Mouse (Mus musculus) hindbrain, embryonic 14.5 days (tissue): ENCODE measurements around the gene 1700123O20Rik. TPM values are rescaled to one million over a fixed set of nuclear protein-coding genes. Genes with fewer than 3 reads are reported as not detected.
A peak's percentile ranks its signal among the peaks of the same experiment; 100 is the strongest.

Experiments
- ATAC-seq: fragments of 200-750 bp; cut with Nextera tagmentation; 2 replicates; pipeline ENCODE4 v1.8.0; 2017; ENCODE audit warnings: moderate number of reproducible peaks, mild to moderate bottlenecking, moderate TSS enrichment, moderate library complexity; ENCODE audit not compliant: low FRiP score
- DNase-seq: peaks from one replicate; pipeline ENCODE4 v3.0.0-alpha.2; 2015; ENCODE audit warnings: low spot score
- H3K27ac ChIP-seq: fragments of 300-500 bp; sonication (generic); 2 replicates; pipeline ENCODE4 v1.5.1; 2014; ENCODE audit warnings: mild to moderate bottlenecking, moderate library complexity
- H3K27me3 ChIP-seq: fragments of 300-500 bp; sonication (generic); 2 replicates; pipeline ENCODE4 v1.6.1; 2014; ENCODE audit warnings: mild to moderate bottlenecking, low read length, mixed read lengths; ENCODE audit not compliant: control insufficient read depth, insufficient read depth
- H3K36me3 ChIP-seq: fragments of 300-500 bp; sonication (generic); replicated peaks from 2 replicates; pipeline ENCODE4 v1.6.1; 2014; ENCODE audit not compliant: control insufficient read depth, insufficient read depth
- H3K4me1 ChIP-seq: fragments of 300-500 bp; sonication (generic); replicated peaks from 2 replicates; pipeline ENCODE4 v1.6.1; 2014; ENCODE audit warnings: antibody characterized with exemption, low read length, mixed read lengths; ENCODE audit not compliant: control insufficient read depth, insufficient read depth
- H3K4me2 ChIP-seq: fragments of 300-500 bp; sonication (generic); replicated peaks from 2 replicates; pipeline ENCODE4 v1.6.1; 2014; ENCODE audit warnings: mild to moderate bottlenecking, moderate library complexity
- H3K4me3 ChIP-seq: fragments of 300-500 bp; sonication (generic); replicated peaks from 2 replicates; pipeline ENCODE4 v1.5.1; 2014; ENCODE audit warnings: mild to moderate bottlenecking, low read length
- H3K9ac ChIP-seq: fragments of 300-500 bp; sonication (generic); 2 replicates; pipeline ENCODE4 v1.6.1; 2014
- H3K9me3 ChIP-seq: fragments of 300-500 bp; sonication (generic); 2 replicates; pipeline ENCODE4 v1.6.1; 2016; ENCODE audit warnings: low read length; ENCODE audit not compliant: control insufficient read depth
- WGBS: fragments of 180-500 bp; shearing (Covaris S2); extraction: QIAGEN DNeasy Blood & Tissue Kit; methylation state at CpG from one replicate; pipeline ENCODE4 v1.1.7; 2014; 5-methylcytosine and 5-hydroxymethylcytosine counted together
- polyA plus RNA-seq: library from polyadenylated mRNA; unstranded; fragments of >200 nt; fragmentation: Nextera tagmentation; extraction: Ambion mirVana; gene quantifications from 2 replicates; pipeline ENCODE4 v1.2.1, GENCODE M21; 2014

1700123O20Rik gene
- polyA plus RNA-seq, 1 experiment from 2014 or later: 71.2 TPM

DNA sequence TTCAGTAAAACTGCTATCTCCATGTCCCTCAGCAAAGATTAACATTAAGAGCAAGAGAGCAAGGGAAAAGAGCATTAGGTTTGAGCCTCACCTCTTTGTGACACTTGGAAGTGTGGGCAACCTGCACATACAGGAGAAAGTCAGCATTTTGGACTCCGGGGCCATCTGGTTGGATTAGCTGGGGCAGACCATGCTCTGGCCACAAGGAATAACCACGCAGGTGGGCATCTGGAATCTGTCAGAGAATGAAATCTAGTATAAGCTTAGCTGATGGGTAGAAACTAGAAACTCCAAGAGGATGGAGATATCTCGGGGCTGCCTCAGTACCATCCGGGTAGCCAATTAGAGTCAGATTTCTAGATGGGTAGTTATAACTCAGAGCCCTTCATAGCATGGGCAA is 10.7 kb downstream of the 1700123O20Rik start:
- no peaks in the 10 kb centered on the region for H3K27me3 ChIP-seq
- H3K9me3 ChIP-seq: no peaks in the 10 kb centered on the region
- H3K36me3 ChIP-seq: peaks cover 16% of the 10 kb centered on the region
- no peak overlapping the region for H3K4me2 ChIP-seq
- 95% methylated on average over 4 of the region's 4 CpGs for WGBS
- H3K9ac ChIP-seq: no peak overlapping the region
- no peaks in the 10 kb centered on the region for H3K4me1 ChIP-seq
- no peak for DNase-seq
- no peak for ATAC-seq
- no peak overlapping the region for H3K27ac ChIP-seq
- H3K4me3 ChIP-seq: no peak overlapping the region

DNA sequence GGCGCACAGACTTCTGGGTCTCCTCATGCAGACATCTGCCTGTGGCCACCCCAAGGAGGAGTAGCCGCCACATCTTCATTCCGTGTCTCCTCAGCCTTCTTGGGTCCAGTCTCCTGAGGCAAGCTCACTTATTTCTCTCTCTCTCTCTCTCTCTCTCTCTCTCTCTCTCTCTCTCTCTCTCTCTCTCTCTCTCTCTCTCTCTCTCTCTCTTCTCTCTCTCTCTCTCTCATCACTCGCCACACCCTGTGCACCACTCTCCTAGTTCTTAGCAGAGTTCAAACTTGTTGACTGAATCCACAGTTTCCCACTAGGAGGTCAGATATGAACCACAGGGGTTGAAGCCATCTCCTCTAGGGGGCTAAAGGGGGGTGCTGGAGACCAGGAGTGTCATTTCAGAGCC is 12.7 kb downstream of the 1700123O20Rik start, which contains the start of gene Gm29776:
TSS of gene Gm29776 (minus strand) at position 101 of the 400 bp plus-strand sequence.
- no peak for ATAC-seq
- Histone ChIP-seq H3K36me3 (peaks cover 2% of the 10 kb centered on the region; the same call in 1 of the 2 replicates), H3K27me3 (no peaks in the 10 kb centered on the region), H3K4me3 (no peak within 1 kb of the TSS), H3K4me2 (no peak within 1 kb of the TSS), H3K27ac (no peak within 1 kb of the TSS), H3K4me1 (no peaks in the 10 kb centered on the region), H3K9me3 (no peaks in the 10 kb centered on the region), H3K9ac (no peak within 1 kb of the TSS)
- no peak for DNase-seq
- 71% methylated on average over 4 of the region's 4 CpGs for WGBS

DNA sequence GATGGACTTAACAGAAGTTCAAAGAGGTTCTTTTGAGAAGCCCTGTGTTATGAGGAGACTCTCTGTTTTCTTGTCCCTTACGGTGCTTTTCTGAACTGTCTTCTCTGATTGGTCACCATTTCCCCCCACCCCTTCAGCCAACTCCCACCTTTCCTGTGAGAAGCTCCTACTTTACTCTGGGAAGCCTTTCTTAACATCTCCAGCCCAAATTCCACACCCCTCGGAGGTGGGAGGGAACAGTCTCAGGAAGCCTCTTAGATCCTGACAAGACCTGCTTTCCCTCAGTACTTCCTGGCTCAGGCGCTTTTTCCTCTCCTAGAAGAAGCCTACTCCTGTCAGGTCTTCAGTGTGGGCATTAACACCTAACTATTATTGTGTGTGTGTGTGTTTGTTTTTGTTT is 13.6 kb downstream of the 1700123O20Rik start:
- H3K4me2 ChIP-seq: no peak overlapping the region
- DNase-seq (no peak), ATAC-seq (no peak)
- no peaks in the 10 kb centered on the region for H3K4me1 ChIP-seq
- H3K27ac ChIP-seq: no peak overlapping the region
- no peak overlapping the region for H3K9ac ChIP-seq
- 56% methylated on average over 3 of the region's 3 CpGs for WGBS
- no peaks in the 10 kb centered on the region for H3K36me3 ChIP-seq
- H3K27me3 ChIP-seq: no peaks in the 10 kb centered on the region
- no peaks in the 10 kb centered on the region for H3K9me3 ChIP-seq
- H3K4me3 ChIP-seq: no peak overlapping the region

DNA sequence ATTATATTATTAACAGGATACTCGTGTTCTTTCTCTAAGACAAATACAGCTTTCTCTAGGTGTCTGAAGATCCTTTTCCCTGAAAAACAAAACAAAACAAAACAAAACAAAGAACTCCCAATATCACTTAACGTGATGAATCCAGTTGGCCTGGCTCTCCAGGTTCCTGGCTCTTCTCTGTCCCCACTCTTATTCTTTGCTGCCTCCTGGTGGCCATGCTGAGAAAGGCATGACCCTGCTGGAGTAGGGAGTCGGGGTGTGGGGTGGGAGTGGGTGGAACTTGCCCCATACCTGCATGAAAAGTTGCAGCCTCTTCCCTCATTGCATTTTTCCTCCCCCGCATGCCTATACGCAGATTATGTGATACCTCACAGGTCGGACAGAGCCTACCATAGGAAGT is 15.3 kb downstream of the 1700123O20Rik start:
- Histone ChIP-seq H3K9me3 (no peaks in the 10 kb centered on the region), H3K4me3 (no peak overlapping the region), H3K4me1 (no peaks in the 10 kb centered on the region), H3K27me3 (no peaks in the 10 kb centered on the region), H3K27ac (no peak overlapping the region), H3K4me2 (no peak overlapping the region), H3K9ac (no peak overlapping the region), H3K36me3 (no peaks in the 10 kb centered on the region)
- 8% methylated on average over 6 of the region's 6 CpGs for WGBS
- DNase-seq (peak; percentile 76), ATAC-seq (no peak)

DNA sequence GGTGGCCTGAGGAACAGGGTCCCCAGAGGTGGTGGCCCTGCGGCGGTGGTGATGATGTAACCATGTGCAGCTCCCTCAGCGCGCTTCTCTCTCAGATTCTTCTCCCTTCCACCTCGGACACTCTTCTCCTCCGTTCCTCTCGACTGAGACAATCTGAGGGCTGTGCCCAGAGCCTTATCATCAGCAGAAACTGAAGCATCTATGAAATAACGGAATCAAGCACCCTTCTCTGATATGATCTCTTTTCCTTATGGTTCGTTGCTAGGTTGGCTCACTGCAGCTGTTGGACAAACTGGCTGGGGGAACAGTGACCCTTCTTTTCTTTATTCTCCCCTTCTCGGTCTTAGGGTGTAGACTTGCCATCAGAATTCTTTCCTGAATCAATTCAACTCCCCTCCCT is 17.2 kb downstream of the 1700123O20Rik start:
- Histone ChIP-seq H3K27ac (no peak overlapping the region), H3K9me3 (no peaks in the 10 kb centered on the region), H3K4me2 (no peak overlapping the region), H3K9ac (no peak overlapping the region), H3K4me3 (no peak overlapping the region), H3K36me3 (no peaks in the 10 kb centered on the region), H3K27me3 (no peaks in the 10 kb centered on the region), H3K4me1 (no peaks in the 10 kb centered on the region)
- DNase-seq: no peak
- no peak for ATAC-seq
- 69% methylated on average over 10 of the region's 10 CpGs for WGBS

DNA sequence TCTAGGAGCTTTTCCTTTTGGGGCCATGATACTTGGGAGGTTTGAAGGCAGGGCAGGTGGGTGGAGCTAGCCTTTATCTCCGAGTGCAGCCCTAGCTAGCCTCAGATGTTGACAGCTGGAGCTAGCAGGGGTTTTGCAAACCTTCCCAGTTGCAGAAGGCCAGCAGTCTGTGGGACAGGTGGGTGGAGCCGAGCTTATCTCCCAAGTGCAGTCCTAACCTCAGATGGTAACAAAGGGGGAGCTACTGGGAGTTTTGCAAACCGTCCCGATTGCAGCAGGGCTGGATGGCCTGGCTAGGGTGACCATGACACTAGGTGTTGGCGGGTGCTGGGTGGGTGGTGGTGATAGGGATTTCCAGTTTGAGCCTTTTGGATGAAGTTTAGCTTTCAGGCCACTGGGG is 19.8 kb downstream of the 1700123O20Rik start:
- WGBS: 59% methylated on average over 5 of the region's 5 CpGs
- no peaks in the 10 kb centered on the region for H3K9me3 ChIP-seq
- no peak overlapping the region for H3K9ac ChIP-seq
- H3K27ac ChIP-seq: no peak overlapping the region
- H3K27me3 ChIP-seq: no peaks in the 10 kb centered on the region
- H3K4me2 ChIP-seq: no peak overlapping the region
- no peak overlapping the region for H3K4me3 ChIP-seq
- H3K4me1 ChIP-seq: no peaks in the 10 kb centered on the region
- ATAC-seq: no peak
- DNase-seq: no peak
- H3K36me3 ChIP-seq: no peaks in the 10 kb centered on the region

DNA sequence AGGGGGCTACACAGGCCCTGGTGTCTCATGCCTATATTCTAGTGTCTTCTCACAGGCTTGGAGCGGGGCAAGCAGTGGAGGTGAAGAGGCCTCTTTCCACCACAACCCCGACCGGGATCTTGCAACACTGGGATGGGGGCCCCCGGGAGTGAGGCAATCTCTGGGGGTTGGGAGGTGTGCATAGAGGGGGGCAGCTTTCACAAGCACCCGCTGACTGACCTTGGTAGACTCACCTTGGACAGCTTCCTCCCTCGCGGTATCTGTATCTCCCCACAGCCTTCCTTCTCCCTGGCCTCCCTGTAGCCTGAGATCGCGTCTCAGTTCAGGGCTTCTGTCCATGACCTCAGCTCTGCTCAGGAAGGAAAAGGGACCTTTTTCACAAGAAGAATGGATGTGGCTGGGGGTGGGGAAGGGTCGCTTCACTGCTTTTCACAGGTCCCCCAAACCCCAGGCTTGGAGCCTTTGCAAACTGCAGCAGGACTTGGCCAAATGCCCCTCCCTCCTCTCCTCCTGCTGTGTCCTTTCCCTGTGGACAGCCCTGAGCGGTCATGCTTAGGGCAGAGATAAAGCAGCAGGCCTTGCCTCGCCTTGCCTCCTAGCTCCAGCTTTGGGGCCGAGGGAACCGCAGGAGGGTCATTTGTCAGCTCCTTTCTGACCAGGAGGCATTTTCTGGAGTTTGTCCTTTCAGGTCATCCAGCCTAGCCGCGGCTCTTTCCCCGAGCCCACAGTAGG is 20.7 kb downstream of the 1700123O20Rik start:
- Histone ChIP-seq H3K4me1 (no peaks in the 10 kb centered on the region), H3K4me2 (no peak overlapping the region), H3K27me3 (no peaks in the 10 kb centered on the region), H3K4me3 (no peak overlapping the region), H3K9me3 (no peaks in the 10 kb centered on the region), H3K36me3 (no peaks in the 10 kb centered on the region), H3K27ac (no peak overlapping the region), H3K9ac (no peak overlapping the region)
- no peak for DNase-seq
- 52% methylated on average over 17 of the region's 17 CpGs for WGBS
- no peak for ATAC-seq

DNA sequence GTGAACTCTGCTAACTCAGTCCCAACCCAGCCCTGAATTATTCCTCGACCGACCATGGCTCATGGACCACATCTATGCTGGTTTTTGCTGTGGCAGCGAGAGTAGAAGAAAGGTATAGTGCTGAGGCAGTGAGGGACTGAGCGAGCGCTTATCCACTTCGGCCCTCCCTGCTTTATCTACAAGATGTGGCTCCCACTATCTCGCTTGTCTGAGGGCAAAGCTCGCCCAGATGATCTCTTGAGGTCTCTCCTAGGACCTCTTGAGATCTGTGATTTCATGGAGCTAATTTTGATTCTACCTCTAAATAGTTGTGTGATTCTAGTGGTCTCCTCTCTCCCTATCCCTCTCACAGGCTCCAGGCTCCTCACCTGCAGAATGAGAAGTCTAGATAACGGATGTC is 23.0 kb downstream of the 1700123O20Rik start:
- Histone ChIP-seq H3K4me1 (no peaks in the 10 kb centered on the region), H3K9me3 (no peaks in the 10 kb centered on the region), H3K4me3 (no peak overlapping the region), H3K27me3 (no peaks in the 10 kb centered on the region), H3K36me3 (no peaks in the 10 kb centered on the region), H3K27ac (no peak overlapping the region), H3K9ac (no peak overlapping the region), H3K4me2 (no peak overlapping the region)
- ATAC-seq (no peak), DNase-seq (no peak)
- 86% methylated on average over 9 of the region's 9 CpGs for WGBS

DNA sequence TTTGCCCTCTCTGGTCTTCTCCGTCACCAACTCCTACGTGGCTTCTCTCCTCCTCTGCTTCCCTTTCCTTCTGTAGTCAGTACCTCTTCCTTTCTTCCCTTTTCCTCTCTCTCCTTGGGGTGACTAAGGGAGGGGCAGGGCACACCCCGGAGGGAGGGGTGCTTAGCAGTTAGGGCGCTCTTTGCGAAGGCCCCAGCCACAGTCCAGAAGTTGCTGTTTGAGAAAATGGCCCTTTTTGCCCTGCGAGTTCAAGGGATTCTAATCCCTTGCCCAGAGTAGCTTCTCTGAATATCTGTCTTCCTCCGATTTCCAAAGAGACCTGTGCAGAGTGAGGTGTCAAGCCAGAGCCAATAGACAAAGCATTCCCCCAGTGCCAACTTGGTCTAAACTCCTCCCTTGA is 26.1 kb downstream of the 1700123O20Rik start, which contains the start of gene Cebpe:
TSS of gene Cebpe (minus strand) at position 101 of the 400 bp plus-strand sequence.
- WGBS: 86% methylated on average over 7 of the region's 7 CpGs
- Histone ChIP-seq H3K4me2 (no peak within 1 kb of the TSS), H3K36me3 (no peaks in the 10 kb centered on the region), H3K4me3 (no peak within 1 kb of the TSS), H3K9me3 (no peaks in the 10 kb centered on the region), H3K27ac (no peak within 1 kb of the TSS), H3K9ac (no peak within 1 kb of the TSS), H3K4me1 (no peaks in the 10 kb centered on the region), H3K27me3 (no peaks in the 10 kb centered on the region)
- DNase-seq: no peak
- ATAC-seq: no peak

DNA sequence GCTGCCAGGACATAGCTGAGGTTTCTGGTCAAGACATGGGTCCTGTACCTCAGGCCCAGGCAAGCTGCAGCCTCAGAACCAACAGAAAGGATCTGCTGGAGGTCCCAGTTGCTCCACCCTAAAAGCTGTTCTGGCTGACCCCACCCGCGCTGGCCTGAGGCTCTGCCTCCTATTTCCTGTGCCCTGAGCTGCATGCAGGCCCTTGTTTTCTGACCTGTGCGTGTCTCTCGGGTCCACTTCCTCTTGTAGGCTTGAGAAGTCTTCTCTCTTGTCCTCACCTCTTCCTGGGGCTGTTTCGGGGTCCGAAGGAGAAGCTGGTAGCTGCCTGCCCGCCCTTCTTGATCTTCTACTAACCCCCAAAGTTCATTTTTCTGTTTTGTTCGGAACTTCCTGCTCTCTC is 26.8 kb downstream of the 1700123O20Rik start:
- Histone ChIP-seq H3K9ac (no peak overlapping the region), H3K4me1 (no peaks in the 10 kb centered on the region), H3K27ac (no peak overlapping the region), H3K36me3 (no peaks in the 10 kb centered on the region), H3K27me3 (no peaks in the 10 kb centered on the region), H3K4me3 (no peak overlapping the region), H3K4me2 (no peak overlapping the region), H3K9me3 (no peaks in the 10 kb centered on the region)
- DNase-seq (no peak), ATAC-seq (no peak)
- WGBS: 76% methylated on average over 8 of the region's 8 CpGs
